In genomic region chr1:186610481-186610880, GRCm38 (mm10) we compare ENCODE assay signal across 13 mouse cellular contexts.
DNase-seq lines count a peak whose midpoint lies in the region; ATAC-seq and TF ChIP-seq lines count a peak whose summit lies in the region.
"Had no signal": no experiment of that assay in that cellular context is flagged by ENCODE, and none has a peak within 500 bp of the region (broad histone marks: within the 10 kb centered on the region; RNA-seq: fewer than 3 reads in every experiment).

No protein-coding gene starts in this region.

- H3K9ac ChIP-seq in hindbrain, postnatal 0 days (replicated peaks; ENCODE audit: low read length), result no peak overlapping the region
- H3K9ac ChIP-seq in hindbrain, embryonic 16.5 days (ENCODE audit: low read depth, low read length), result no peak overlapping the region
- H3K9ac ChIP-seq in neural tube, embryonic 12.5 days, result no peak overlapping the region
- H3K9ac ChIP-seq in neural tube, embryonic 15.5 days (replicated peaks), result no peak overlapping the region
- no peak overlapping the region for H3K9ac ChIP-seq in stomach, postnatal 0 days (ENCODE audit: low read length)
- H3K9ac ChIP-seq: limb, embryonic 12.5 days; stomach, embryonic 15.5 days had no signal

- H3K36me3 ChIP-seq in hindbrain, postnatal 0 days (ENCODE audit: insufficient read depth, low read length), result no peaks in the 10 kb centered on the region
- no peaks in the 10 kb centered on the region for H3K36me3 ChIP-seq in hindbrain, embryonic 16.5 days (ENCODE audit: control insufficient read depth, insufficient read depth, low read length)
- H3K36me3 ChIP-seq in neural tube, embryonic 12.5 days, result no peaks in the 10 kb centered on the region
- H3K36me3 ChIP-seq in neural tube, embryonic 15.5 days, result no peaks in the 10 kb centered on the region
- no peaks in the 10 kb centered on the region for H3K36me3 ChIP-seq in stomach, postnatal 0 days (ENCODE audit: control insufficient read depth, insufficient read depth, low read length)
- H3K36me3 ChIP-seq: G1E; limb, embryonic 12.5 days; stomach, embryonic 15.5 days had no signal

- H3K27me3 ChIP-seq in hindbrain, postnatal 0 days (ENCODE audit: insufficient read depth, low read length), result no peaks in the 10 kb centered on the region
- H3K27me3 ChIP-seq in hindbrain, embryonic 16.5 days (replicated peaks; ENCODE audit: control insufficient read depth, insufficient read depth, low read length), result no peaks in the 10 kb centered on the region
- H3K27me3 ChIP-seq in neural tube, embryonic 12.5 days (replicated peaks), result no peaks in the 10 kb centered on the region
- no peaks in the 10 kb centered on the region for H3K27me3 ChIP-seq in neural tube, embryonic 15.5 days (replicated peaks)
- H3K27me3 ChIP-seq in stomach, postnatal 0 days (ENCODE audit: control insufficient read depth, insufficient read depth, low read length), result no peaks in the 10 kb centered on the region
- H3K27me3 ChIP-seq: limb, embryonic 12.5 days; stomach, embryonic 15.5 days had no signal

- H3K4me2 ChIP-seq in hindbrain, postnatal 0 days (ENCODE audit: low read depth, low read length), result no peak overlapping the region
- H3K4me2 ChIP-seq in hindbrain, embryonic 16.5 days (ENCODE audit: low read length), result no peak overlapping the region
- H3K4me2 ChIP-seq in neural tube, embryonic 12.5 days (replicated peaks), result peak overlapping the region; percentile 38; the same call in 1 of the 2 replicates
- no peak overlapping the region for H3K4me2 ChIP-seq in neural tube, embryonic 15.5 days
- H3K4me2 ChIP-seq in stomach, postnatal 0 days (replicated peaks; ENCODE audit: low read depth), result no peak overlapping the region

- no peak for TF ChIP-seq CTCF in hindbrain, postnatal 0 days (IDR thresholded peaks at IDR 0.05; ENCODE audit: low read depth)
- no peak for TF ChIP-seq CTCF in stomach, postnatal 0 days (IDR thresholded peaks at IDR 0.05; ENCODE audit: low read depth)

- H3K9me3 ChIP-seq in hindbrain, postnatal 0 days (ENCODE audit: low read length), result no peaks in the 10 kb centered on the region
- no peaks in the 10 kb centered on the region for H3K9me3 ChIP-seq in hindbrain, embryonic 16.5 days (ENCODE audit: control insufficient read depth, low read length)
- H3K9me3 ChIP-seq in neural tube, embryonic 12.5 days, result no peaks in the 10 kb centered on the region
- H3K9me3 ChIP-seq in neural tube, embryonic 15.5 days (replicated peaks), result no peaks in the 10 kb centered on the region
- H3K9me3 ChIP-seq in stomach, postnatal 0 days (ENCODE audit: control insufficient read depth, low read length), result no peaks in the 10 kb centered on the region
- H3K9me3 ChIP-seq: limb, embryonic 12.5 days; stomach, embryonic 15.5 days had no signal

- ATAC-seq in hindbrain, postnatal 0 days, result no peak
- ATAC-seq in hindbrain, embryonic 16.5 days, result no peak
- 0 out of 2 replicates have a peak, but pooled peaks have one; percentile 31 for ATAC-seq in neural tube, embryonic 12.5 days (ENCODE audit: low FRiP score, low read depth)
- no peak for ATAC-seq in neural tube, embryonic 15.5 days (ENCODE audit: low FRiP score)
- ATAC-seq in stomach, postnatal 0 days (ENCODE audit: low FRiP score, low TSS enrichment), result no peak

- peak; percentile 77 for DNase-seq in heart, adult 11 months
- no peak for DNase-seq in heart, adult 8-10 months (ENCODE audit: low spot score)
- no peak for DNase-seq in hindbrain, postnatal 0 days (ENCODE audit: low spot score)
- DNase-seq in stomach, postnatal 0 days (ENCODE audit: low spot score), result no peak
- DNase-seq in thymus, postnatal 36 days, result no peak
- DNase-seq: right cerebral cortex, postnatal 4 days; thymus, postnatal 4 days had no signal

- H3K27ac ChIP-seq in hindbrain, postnatal 0 days, result peak overlapping the region; percentile 59; the same call in 1 of the 2 replicates
- H3K27ac ChIP-seq in hindbrain, embryonic 16.5 days (ENCODE audit: low read depth, low read length), result no peak overlapping the region
- H3K27ac ChIP-seq in neural tube, embryonic 12.5 days, result no peak overlapping the region
- H3K27ac ChIP-seq in neural tube, embryonic 15.5 days (replicated peaks), result no peak overlapping the region
- peak overlapping the region; percentile 61 for H3K27ac ChIP-seq in stomach, postnatal 0 days (replicated peaks)
- H3K27ac ChIP-seq: stomach, embryonic 15.5 days had no signal

- WGBS in hindbrain, postnatal 0 days, result 89% methylated on average over 5 of the region's 5 CpGs
- WGBS in hindbrain, embryonic 16.5 days, result 89% methylated on average over 5 of the region's 5 CpGs
- 89% methylated on average over 5 of the region's 5 CpGs for WGBS in neural tube, embryonic 12.5 days
- 93% methylated on average over 5 of the region's 5 CpGs for WGBS in neural tube, embryonic 15.5 days
- WGBS in stomach, postnatal 0 days, result 80% methylated on average over 5 of the region's 5 CpGs

- 0 out of 2 replicates have a peak, but pooled peaks cover 7% of the 10 kb centered on the region for H3K4me1 ChIP-seq in hindbrain, postnatal 0 days (ENCODE audit: insufficient read depth, low read length)
- H3K4me1 ChIP-seq in hindbrain, embryonic 16.5 days (ENCODE audit: control insufficient read depth, insufficient read depth, low read depth, low read length), result peaks cover 3% of the 10 kb centered on the region
- H3K4me1 ChIP-seq in neural tube, embryonic 12.5 days, result peaks cover 9% of the 10 kb centered on the region
- H3K4me1 ChIP-seq in neural tube, embryonic 15.5 days, result peaks cover 13% of the 10 kb centered on the region
- H3K4me1 ChIP-seq in stomach, postnatal 0 days (replicated peaks; ENCODE audit: control insufficient read depth, insufficient read depth), result no peaks in the 10 kb centered on the region
- H3K4me1 ChIP-seq: stomach, embryonic 15.5 days had no signal

- TF ChIP-seq EP300 in stomach, postnatal 0 days (optimal IDR thresholded peaks at IDR 0.05), result no peak

- H3K4me3 ChIP-seq in hindbrain, postnatal 0 days (ENCODE audit: low read length), result no peak overlapping the region
- no peak overlapping the region for H3K4me3 ChIP-seq in hindbrain, embryonic 16.5 days (ENCODE audit: low read length)
- H3K4me3 ChIP-seq in neural tube, embryonic 12.5 days, result no peak overlapping the region
- no peak overlapping the region for H3K4me3 ChIP-seq in neural tube, embryonic 15.5 days (replicated peaks)
- no peak overlapping the region for H3K4me3 ChIP-seq in stomach, postnatal 0 days (ENCODE audit: low read depth, low read length)
- H3K4me3 ChIP-seq: limb, embryonic 12.5 days; stomach, embryonic 15.5 days had no signal

Comparison
In these comparisons a context has a peak if more than half of its experiments do, and no peak if none do; other contexts are left out.
1. H3K27ac ChIP-seq: peak in hindbrain, postnatal 0 days (single experiment) and stomach, postnatal 0 days (single experiment); none in hindbrain, embryonic 16.5 days (single experiment), neural tube, embryonic 12.5 days (single experiment) and neural tube, embryonic 15.5 days (single experiment).